19 mouse cellular contexts compared by ENCODE assay signal in genomic region chr7:113650631-113651030, GRCm38 (mm10).
"Had no signal": no experiment of that assay in that cellular context is flagged by ENCODE, and none has a peak within 500 bp of the region (broad histone marks: within the 10 kb centered on the region; RNA-seq: fewer than 3 reads in every experiment).

No protein-coding gene starts in this region.

- H3K4me1 ChIP-seq: limb, embryonic 10.5 days; limb, embryonic 13.5 days; liver, embryonic 12.5 days; liver, embryonic 15.5 days; lung, embryonic 15.5 days; midbrain, embryonic 10.5 days; midbrain, embryonic 13.5 days had no signal

- H3K9me3 ChIP-seq: limb, embryonic 10.5 days; limb, embryonic 13.5 days; liver, embryonic 12.5 days; liver, embryonic 15.5 days; lung, embryonic 15.5 days; megakaryocyte, embryonic 14.5 days; midbrain, embryonic 10.5 days had no signal

- H3K9ac ChIP-seq: limb, embryonic 13.5 days; liver, embryonic 12.5 days; liver, embryonic 15.5 days; lung, embryonic 15.5 days; midbrain, embryonic 13.5 days had no signal

- H3K27ac ChIP-seq: kidney, postnatal 0 days; layer of hippocampus, adult 2 months; limb, embryonic 10.5 days; limb, embryonic 13.5 days; liver, embryonic 12.5 days; liver, embryonic 15.5 days; lung, embryonic 15.5 days; midbrain, embryonic 10.5 days; midbrain, embryonic 13.5 days had no signal

- ATAC-seq: liver, embryonic 12.5 days; midbrain, embryonic 13.5 days; midbrain, embryonic 16.5 days had no signal

- H3K36me3 ChIP-seq: limb, embryonic 10.5 days; limb, embryonic 13.5 days; liver, embryonic 12.5 days; liver, embryonic 15.5 days; lung, embryonic 15.5 days; midbrain, embryonic 10.5 days; midbrain, embryonic 13.5 days had no signal

- H3K4me3 ChIP-seq: layer of hippocampus, adult 2 months; limb, embryonic 10.5 days; limb, embryonic 13.5 days; liver, embryonic 12.5 days; liver, embryonic 15.5 days; lung, embryonic 15.5 days; megakaryocyte, embryonic 14.5 days; midbrain, embryonic 10.5 days; midbrain, embryonic 13.5 days had no signal

- H3K27me3 ChIP-seq: limb, embryonic 13.5 days; liver, embryonic 12.5 days; liver, embryonic 15.5 days; lung, embryonic 15.5 days; midbrain, embryonic 13.5 days had no signal

- H3K4me2 ChIP-seq: limb, embryonic 13.5 days; liver, embryonic 12.5 days; liver, embryonic 15.5 days; lung, embryonic 15.5 days; midbrain, embryonic 13.5 days had no signal

- DNase-seq: kidney, postnatal 25 days; layer of hippocampus, adult 9-11 months; liver; lung, adult 18-20 months; lung, postnatal 10 days; lung, postnatal 36 days; thymus, adult 18-20 months; thymus, postnatal 4 days had no signal
